Comparison of ENCODE assay signal across 8 mouse cellular contexts in genomic region chr6:15792680-15793601, GRCm38 (mm10).
DNase-seq lines count a peak whose midpoint lies in the region; ATAC-seq and TF ChIP-seq lines count a peak whose summit lies in the region.

No protein-coding gene starts in this region.

- peak overlapping the region; percentile 26; the same call in 1 of the 2 replicates for H3K4me2 ChIP-seq in lung, embryonic 15.5 days
- peak overlapping the region; percentile 18; the same call in 1 of the 2 replicates for H3K4me2 ChIP-seq in heart, embryonic 13.5 days
- H3K4me2 ChIP-seq in myocyte (ENCODE audit: low read depth): peak overlapping the region; percentile 88
- no peak overlapping the region for H3K4me2 ChIP-seq in hindbrain, postnatal 0 days (ENCODE audit: low read depth, low read length)
- H3K4me2 ChIP-seq in hindbrain, embryonic 12.5 days (replicated peaks): no peak overlapping the region

- H3K9ac ChIP-seq in lung, embryonic 15.5 days: no peak overlapping the region
- no peak overlapping the region for H3K9ac ChIP-seq in heart, embryonic 13.5 days
- no peak overlapping the region for H3K9ac ChIP-seq in hindbrain, postnatal 0 days (replicated peaks; ENCODE audit: low read length)
- H3K9ac ChIP-seq in hindbrain, embryonic 12.5 days: no peak overlapping the region

- peaks cover 33% of the 10 kb centered on the region for H3K79me2 ChIP-seq in myocyte (ENCODE audit: control insufficient read depth, insufficient read depth)

- H3K27ac ChIP-seq in lung, embryonic 15.5 days: 0 out of 2 replicates have a peak overlapping the region, but pooled peaks have one; percentile 1
- peak overlapping the region; percentile 61 for H3K27ac ChIP-seq in bone marrow macrophage, adult 2 months (ENCODE audit: insufficient read depth, low read depth, low read length)
- H3K27ac ChIP-seq in heart, embryonic 13.5 days (replicated peaks): peak overlapping the region; percentile 43; the same call in 1 of the 2 replicates
- H3K27ac ChIP-seq in hindbrain, postnatal 0 days: no peak overlapping the region
- H3K27ac ChIP-seq in hindbrain, embryonic 12.5 days: no peak overlapping the region

- H3K27me3 ChIP-seq in lung, embryonic 15.5 days: no peaks in the 10 kb centered on the region
- no peaks in the 10 kb centered on the region for H3K27me3 ChIP-seq in heart, embryonic 13.5 days (replicated peaks)
- H3K27me3 ChIP-seq in myocyte (ENCODE audit: control insufficient read depth, insufficient read depth, insufficient read length): no peaks in the 10 kb centered on the region
- H3K27me3 ChIP-seq in hindbrain, postnatal 0 days (ENCODE audit: insufficient read depth, low read length): no peaks in the 10 kb centered on the region
- H3K27me3 ChIP-seq in hindbrain, embryonic 12.5 days: no peaks in the 10 kb centered on the region

- no peaks in the 10 kb centered on the region for H3K36me3 ChIP-seq in lung, embryonic 15.5 days
- H3K36me3 ChIP-seq in heart, embryonic 13.5 days: peaks cover 4% of the 10 kb centered on the region; the same call in 1 of the 2 replicates
- H3K36me3 ChIP-seq in myocyte (ENCODE audit: control insufficient read depth, insufficient read depth): peaks cover 6% of the 10 kb centered on the region
- H3K36me3 ChIP-seq in hindbrain, postnatal 0 days (ENCODE audit: insufficient read depth, low read length): no peaks in the 10 kb centered on the region
- H3K36me3 ChIP-seq in hindbrain, embryonic 12.5 days: no peaks in the 10 kb centered on the region

- H3K9me3 ChIP-seq in lung, embryonic 15.5 days: no peaks in the 10 kb centered on the region
- no peaks in the 10 kb centered on the region for H3K9me3 ChIP-seq in heart, embryonic 13.5 days
- H3K9me3 ChIP-seq in hindbrain, postnatal 0 days (ENCODE audit: low read length): no peaks in the 10 kb centered on the region
- no peaks in the 10 kb centered on the region for H3K9me3 ChIP-seq in hindbrain, embryonic 12.5 days (replicated peaks)

- peaks cover 22% of the 10 kb centered on the region for H3K4me1 ChIP-seq in lung, embryonic 15.5 days
- H3K4me1 ChIP-seq in bone marrow macrophage, adult 2 months (ENCODE audit: control insufficient read depth, insufficient read depth, low read length): peaks cover 20% of the 10 kb centered on the region
- peaks cover 29% of the 10 kb centered on the region for H3K4me1 ChIP-seq in heart, embryonic 13.5 days
- H3K4me1 ChIP-seq in hindbrain, postnatal 0 days (ENCODE audit: insufficient read depth, low read length): peaks cover 5% of the 10 kb centered on the region
- H3K4me1 ChIP-seq in hindbrain, embryonic 12.5 days: peaks cover 11% of the 10 kb centered on the region; the same call in 1 of the 2 replicates

- no peak overlapping the region for H3ac ChIP-seq in myocyte (ENCODE audit: control insufficient read depth, insufficient read length)

- DNase-seq in lung, postnatal 4 days: no peak
- DNase-seq in hindbrain, postnatal 0 days (ENCODE audit: low spot score): no peak
- no peak for DNase-seq in cerebellum, postnatal 4 days (ENCODE audit: low spot score in 2 of 2)

- H3K4me3 ChIP-seq in lung, embryonic 15.5 days: no peak overlapping the region
- no peak overlapping the region for H3K4me3 ChIP-seq in bone marrow macrophage, adult 2 months (ENCODE audit: insufficient read depth, low read length)
- H3K4me3 ChIP-seq in heart, embryonic 13.5 days: no peak overlapping the region
- no peak overlapping the region for H3K4me3 ChIP-seq in myocyte
- H3K4me3 ChIP-seq in hindbrain, postnatal 0 days (ENCODE audit: low read length): no peak overlapping the region
- H3K4me3 ChIP-seq in hindbrain, embryonic 12.5 days: no peak overlapping the region

- no peak for TF ChIP-seq CTCF in bone marrow macrophage, adult 2 months (IDR thresholded peaks at IDR 0.05; ENCODE audit: low read depth, low read length)
- TF ChIP-seq CTCF in hindbrain, postnatal 0 days (IDR thresholded peaks at IDR 0.05; ENCODE audit: low read depth): no peak

- WGBS in lung, embryonic 15.5 days: 55% methylated on average over 12 of the region's 12 CpGs
- WGBS in heart, embryonic 13.5 days: 68% methylated on average over 12 of the region's 12 CpGs
- WGBS in hindbrain, postnatal 0 days: 67% methylated on average over 12 of the region's 12 CpGs
- WGBS in hindbrain, embryonic 12.5 days: 70% methylated on average over 12 of the region's 12 CpGs

- no peak for TF ChIP-seq POLR2A in bone marrow macrophage, adult 2 months (IDR thresholded peaks at IDR 0.05; ENCODE audit: borderline replicate concordance, low read depth, low read length)
- no peak for TF ChIP-seq POLR2A in myocyte (IDR thresholded peaks at IDR 0.05; ENCODE audit: insufficient read length, low read depth)

- no peak for ATAC-seq in lung, embryonic 15.5 days (ENCODE audit: borderline replicate concordance, extremely low read depth, low FRiP score, low TSS enrichment)
- ATAC-seq in heart, embryonic 13.5 days (ENCODE audit: extremely low read depth, insufficient number of reproducible peaks, low FRiP score, low TSS enrichment): no peak
- ATAC-seq in hindbrain, postnatal 0 days: no peak; the same call in 1 of the 2 replicates
- ATAC-seq in hindbrain, embryonic 12.5 days (ENCODE audit: low FRiP score): no peak

TF ChIP-seq in myocyte, 11 proteins besides CTCF, POLR2A, EP300 and RAD21:
- TF ChIP-seq POLR2AphosphoS2 (IDR thresholded peaks at IDR 0.05; ENCODE audit: insufficient read length, low read depth) (no peak), USF1 (IDR thresholded peaks at IDR 0.05; ENCODE audit: low read depth) (no peak), MYOD1 (IDR thresholded peaks at IDR 0.05; ENCODE audit: control insufficient read depth in 1 of 3, insufficient read length in 2 of 3, low read depth in 2 of 3) (peak in 2 of 3 experiments; percentile 80 to 88), MAX (IDR thresholded peaks at IDR 0.05; ENCODE audit: low read depth) (no peak), CEBPB (IDR thresholded peaks at IDR 0.05; ENCODE audit: insufficient read depth, poor library complexity, severe bottlenecking) (no peak), MYOG (IDR thresholded peaks at IDR 0.05; ENCODE audit: control insufficient read depth in 1 of 3, insufficient read depth in 1 of 3, insufficient read length in 2 of 3, low read depth in 2 of 3) (peak in 1 of 3 experiments; percentile 76), TCF3 (IDR thresholded peaks at IDR 0.05; ENCODE audit: insufficient read length, low read depth) (no peak), E2F4 (IDR thresholded peaks at IDR 0.05; ENCODE audit: insufficient read depth) (no peak)

Comparison
In these comparisons a context has a peak if more than half of its experiments do, and no peak if none do; other contexts are left out.
1. H3K27ac ChIP-seq: peak in lung, embryonic 15.5 days (single experiment), bone marrow macrophage, adult 2 months (single experiment) and heart, embryonic 13.5 days (single experiment); none in hindbrain, postnatal 0 days (single experiment) and hindbrain, embryonic 12.5 days (single experiment).
2. H3K4me2 ChIP-seq: peak in lung, embryonic 15.5 days (single experiment), heart, embryonic 13.5 days (single experiment) and myocyte (single experiment); none in hindbrain, postnatal 0 days (single experiment) and hindbrain, embryonic 12.5 days (single experiment).